Mouse (Mus musculus) gastrocnemius, adult 8-10 months (tissue): ENCODE results near the gene Nop10. TPM values are rescaled to one million over a fixed set of nuclear protein-coding genes. Genes with fewer than 3 reads are reported as not detected.

Source experiments
- DNase-seq, 2 experiments: peaks; one replicate each; pipeline ENCODE4 v3.0.0; 2022; ENCODE audit warnings: low spot score in 2 of 2
- total RNA-seq, 4 experiments: library from RNA; stranded (reverse); gene quantifications; 2 replicates each; pipeline ENCODE4 v1.2.4; 2022

The Nop10 gene
- 10 to 100 TPM; 50.0 to 61.0 (median 55.2) TPM for total RNA-seq

DNA sequence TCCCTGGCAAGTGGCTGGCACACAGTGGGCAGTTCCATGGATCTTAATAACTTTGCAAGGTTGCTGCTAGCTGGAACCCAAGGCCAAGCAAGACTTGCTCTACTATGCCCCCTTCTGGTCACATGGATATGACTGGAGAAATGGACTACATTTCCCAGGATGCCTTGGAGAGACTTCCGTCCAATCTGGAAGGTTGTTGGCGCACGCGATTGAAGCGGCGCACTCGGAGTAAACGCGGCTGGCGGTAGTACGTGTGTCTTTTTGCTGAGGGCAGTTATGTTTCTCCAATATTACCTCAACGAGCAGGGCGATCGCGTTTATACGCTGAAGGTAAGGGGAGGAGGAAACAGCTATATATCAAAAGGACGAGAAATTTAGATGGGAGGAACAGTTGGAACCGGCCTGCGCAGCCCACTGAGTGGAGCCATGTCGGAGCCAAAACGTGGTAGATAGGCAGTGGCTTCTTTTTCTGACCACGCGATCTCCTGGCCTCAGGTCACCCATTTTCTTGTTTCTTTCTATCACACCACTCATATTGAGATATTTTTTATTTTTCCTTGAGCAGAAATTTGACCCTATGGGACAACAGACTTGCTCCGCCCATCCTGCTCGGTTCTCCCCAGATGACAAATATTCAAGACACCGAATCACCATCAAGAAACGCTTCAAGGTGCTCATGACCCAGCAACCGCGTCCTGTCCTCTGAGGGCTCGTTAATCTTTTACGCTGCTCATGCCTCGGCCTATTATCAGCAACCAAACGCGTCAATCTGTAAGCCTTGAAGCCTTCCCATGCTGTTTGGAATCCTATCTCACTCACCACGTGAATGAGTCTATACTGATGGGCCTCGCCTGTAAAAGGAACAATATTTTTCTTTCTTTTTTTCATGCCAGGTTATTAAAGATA lies at the start of gene Nop10:
Gene Nop10, plus strand, starts transcription at position 179 of the 906 bp plus-strand sequence.
- peak; percentile 68 to 69 for DNase-seq

DNA sequence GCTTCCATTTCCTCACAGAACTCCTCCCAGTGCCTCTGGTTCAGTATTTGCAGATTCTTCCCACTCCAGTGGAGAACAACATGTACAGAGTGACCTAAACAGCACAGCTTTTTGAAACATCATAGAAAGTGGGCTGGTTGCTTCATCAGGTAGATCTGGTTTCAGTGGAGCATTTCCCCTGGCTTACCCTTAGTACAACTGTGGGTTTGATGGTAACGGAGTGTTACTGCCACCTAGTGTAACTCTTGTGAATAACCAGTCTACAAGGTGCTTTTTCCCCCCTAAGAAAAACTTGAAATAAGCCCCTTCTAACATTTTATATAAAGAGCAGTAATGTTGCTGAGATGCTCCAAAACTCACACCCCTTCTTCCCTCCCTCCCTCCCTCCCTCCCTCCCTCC lies 45.7 kb upstream of the Nop10 start:
- no peak for DNase-seq

DNA sequence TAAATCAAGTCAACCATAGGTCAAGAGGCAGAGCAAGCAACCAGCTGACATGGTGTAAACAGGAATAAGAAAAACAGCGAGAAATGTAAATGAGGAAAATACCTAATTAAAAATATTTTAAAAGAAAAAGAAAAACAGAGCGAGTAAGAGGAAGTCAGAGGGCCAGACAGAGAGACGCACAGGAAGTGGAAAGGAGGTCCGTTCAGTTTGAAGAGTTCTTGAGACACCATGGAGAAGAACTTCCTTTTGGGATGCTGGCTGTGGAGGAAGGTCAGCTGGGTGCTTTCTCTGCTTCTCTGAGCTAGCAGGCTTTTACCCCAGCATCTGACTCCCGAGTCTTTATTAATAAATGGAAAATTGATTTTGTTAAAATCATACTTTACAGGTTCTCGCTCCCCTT lies 44.1 kb upstream of the Nop10 start:
- DNase-seq, result no peak

DNA sequence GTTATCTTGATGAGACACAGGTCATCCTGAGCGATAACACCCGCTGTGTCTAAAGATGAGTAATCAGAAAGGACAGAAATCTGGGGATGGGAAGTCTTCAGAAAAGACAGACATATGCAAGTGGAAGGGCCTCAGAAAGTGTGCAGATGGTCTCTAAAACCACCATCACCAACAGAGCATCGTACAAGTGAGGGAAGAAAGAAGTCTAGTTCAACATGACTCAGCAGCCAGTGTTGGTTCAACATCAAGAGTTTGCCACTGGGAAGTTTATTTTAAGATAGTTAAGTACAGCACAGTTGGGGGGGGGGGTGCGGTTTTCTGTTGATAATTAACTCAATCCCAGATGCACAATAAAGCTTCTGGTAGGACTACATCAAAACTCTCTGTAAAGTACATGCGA lies 40.8 kb upstream of the Nop10 start:
- DNase-seq, result no peak

DNA sequence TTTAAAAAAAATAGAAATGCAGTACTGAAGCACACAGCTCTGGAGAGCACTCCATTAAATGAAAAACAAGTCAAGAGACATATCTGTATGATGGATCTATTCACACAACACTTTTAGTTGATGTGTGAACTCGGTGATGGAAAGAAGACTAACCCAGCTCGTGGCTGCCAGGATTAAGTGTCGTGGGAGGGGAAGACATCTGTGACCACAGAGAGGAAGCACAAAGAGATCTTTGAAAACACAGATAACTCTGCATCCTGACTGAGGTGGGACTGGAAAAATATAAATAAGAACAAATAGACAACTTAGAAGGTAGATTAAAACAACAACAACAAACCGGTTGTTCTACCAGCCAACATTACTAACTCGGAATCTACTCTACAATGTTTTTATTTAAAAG lies 39.1 kb upstream of the Nop10 start:
- no peak for DNase-seq

DNA sequence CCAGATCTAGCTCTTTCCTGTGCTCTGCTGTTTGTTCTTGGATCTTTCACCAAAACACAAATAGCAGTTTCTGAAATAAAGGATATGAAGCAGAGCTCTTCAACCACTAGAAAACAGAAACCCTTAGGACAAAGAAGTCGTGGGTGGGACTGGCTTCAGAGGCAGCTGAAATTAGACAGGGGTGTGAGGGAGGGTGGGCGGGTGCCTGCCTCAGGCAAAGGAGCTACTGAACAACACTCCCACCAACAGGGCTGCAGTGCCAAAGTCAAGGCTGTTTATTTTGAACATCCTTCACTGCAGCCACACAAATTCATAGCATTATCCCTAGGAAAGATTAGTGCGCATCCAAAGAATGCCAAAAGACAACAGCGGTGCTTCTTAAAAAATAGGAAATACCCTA lies 37.4 kb upstream of the Nop10 start:
- DNase-seq, result no peak

DNA sequence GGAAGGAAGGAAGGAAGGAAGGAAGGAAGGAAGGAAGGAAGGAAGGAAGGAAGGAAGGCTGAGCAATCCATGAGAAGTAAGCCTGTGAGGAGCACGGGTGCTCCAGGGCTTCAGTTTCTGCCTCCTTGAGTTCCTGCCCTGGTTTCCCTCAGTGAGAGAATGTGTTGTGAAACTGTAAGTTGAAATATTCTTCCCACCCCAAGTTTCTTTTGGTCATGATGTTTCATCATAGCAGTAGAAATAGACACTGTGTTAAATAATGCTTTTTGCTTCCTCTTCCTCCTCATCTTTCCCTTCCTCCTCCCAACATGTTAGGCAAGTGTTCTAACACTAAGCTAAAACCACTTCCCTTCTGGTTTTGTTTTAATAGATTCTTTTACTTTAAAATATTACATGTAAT lies 29.1 kb upstream of the Nop10 start:
- no peak for DNase-seq

DNA sequence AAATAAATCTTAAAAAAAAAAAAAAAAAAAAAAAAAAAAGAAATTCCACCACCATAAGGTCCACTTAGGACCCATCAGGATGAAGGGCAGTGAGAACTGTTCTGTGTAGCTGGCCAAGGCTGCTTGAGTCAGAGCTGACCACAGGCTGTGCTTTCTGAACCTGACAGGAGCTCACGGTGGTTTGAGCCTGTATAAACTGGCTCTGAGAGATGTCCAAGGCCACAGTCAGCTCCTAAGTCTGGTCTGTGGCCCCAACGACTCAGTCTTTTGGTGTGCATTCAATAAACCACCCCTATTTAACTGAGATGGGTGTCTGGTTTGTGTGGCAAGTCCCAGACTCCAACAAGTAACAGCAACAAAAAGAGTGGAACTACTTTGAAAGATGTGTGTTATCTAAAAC lies 25.1 kb upstream of the Nop10 start:
- no peak for DNase-seq

DNA sequence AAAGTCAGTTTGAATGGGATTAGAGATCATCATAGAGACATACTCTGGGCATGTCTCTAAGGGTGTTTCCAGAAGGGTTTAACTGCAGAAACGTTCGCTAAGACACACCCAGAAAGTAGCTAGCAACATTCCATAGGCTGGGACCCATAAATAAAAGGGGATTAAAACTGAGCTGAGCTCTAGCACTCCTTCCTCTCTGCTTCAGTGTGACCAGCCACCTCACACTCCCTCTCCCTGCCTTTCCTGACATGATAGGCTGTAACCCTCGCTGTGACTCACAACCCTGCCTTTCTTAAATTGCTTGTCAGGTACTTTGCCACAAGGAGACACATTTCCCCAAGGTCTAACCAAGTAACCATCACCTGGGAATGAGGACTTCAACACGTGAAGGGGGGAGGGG lies 23.7 kb upstream of the Nop10 start:
- DNase-seq, result no peak

DNA sequence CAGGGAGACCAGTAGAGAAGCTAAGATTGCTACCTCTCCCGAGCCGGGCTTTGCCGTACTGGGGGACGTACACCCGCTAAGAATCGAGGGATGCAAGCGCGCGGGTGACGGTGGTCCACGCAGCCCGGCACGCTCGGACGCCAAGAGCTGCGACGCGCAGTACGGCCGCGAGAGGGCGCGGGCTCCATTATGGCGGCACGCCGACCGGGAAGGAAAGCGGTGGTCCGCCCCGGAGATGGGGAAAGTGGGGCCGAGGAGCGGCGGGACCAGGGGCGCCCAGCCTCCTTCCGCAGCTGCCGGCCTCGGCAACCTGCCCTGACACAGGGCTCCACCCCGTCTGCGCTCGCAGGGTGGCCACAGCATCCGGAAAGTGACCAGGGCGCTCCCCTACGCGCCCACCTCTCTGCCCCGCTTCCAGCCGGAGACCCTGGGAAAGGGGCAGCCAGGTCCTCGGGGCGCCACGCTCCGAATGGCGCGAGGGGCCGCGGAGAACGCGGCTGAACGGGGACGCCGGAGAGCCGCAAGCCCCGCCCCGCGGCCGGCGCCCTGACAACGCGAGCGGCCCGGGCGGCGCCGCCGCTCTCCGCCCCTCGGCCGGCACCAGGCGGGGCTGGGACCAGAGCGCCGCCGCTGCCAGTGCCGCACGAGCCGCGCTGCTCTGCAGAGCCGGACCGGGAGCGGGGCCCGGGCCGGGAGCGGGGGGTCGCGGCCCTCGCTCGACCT lies 22.4 kb upstream of the Nop10 start, which contains the start of gene Lpcat4:
Gene Lpcat4, plus strand, starts transcription at position 257 of the 723 bp plus-strand sequence.
- peak; percentile 62 to 73 for DNase-seq

DNA sequence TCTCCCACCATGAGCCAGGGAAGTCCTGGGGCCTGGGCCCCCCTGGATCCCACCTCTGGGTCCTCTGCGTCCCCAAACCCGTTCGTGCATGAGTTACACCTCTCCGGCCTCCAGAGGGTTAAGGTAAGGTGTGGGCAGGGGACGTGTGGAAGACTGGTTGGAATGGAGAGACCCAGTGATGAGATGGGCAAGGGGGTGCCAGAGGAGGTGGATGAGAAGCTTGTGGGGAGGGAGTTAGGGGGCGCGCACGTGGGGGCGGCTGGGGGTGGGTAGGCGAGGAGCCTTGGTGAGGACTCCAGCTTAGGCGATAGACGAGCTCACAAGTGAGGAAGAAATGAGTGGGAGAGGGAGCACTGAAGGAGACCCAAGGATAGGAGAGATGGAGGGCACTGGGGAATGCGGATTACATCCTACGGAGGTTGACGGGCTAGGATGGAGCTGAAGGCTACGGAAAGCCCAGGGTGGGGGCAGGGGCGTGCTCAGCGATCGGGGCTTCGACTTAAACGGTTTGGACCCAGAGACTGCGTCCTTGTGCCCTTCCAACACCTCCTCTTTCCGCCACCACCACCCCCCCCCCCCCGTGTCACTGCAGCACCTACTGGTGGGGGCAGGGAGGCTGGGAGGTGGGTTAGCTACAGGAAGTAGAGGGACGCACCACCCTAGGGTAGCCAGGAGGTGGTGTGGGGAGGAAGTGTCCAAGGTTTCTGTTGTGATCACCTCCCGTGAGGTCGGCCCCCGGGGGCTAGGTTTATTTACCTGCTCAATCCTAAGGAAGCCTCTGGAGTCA lies 21.6 kb upstream of the Nop10 start:
- DNase-seq, result no peak

DNA sequence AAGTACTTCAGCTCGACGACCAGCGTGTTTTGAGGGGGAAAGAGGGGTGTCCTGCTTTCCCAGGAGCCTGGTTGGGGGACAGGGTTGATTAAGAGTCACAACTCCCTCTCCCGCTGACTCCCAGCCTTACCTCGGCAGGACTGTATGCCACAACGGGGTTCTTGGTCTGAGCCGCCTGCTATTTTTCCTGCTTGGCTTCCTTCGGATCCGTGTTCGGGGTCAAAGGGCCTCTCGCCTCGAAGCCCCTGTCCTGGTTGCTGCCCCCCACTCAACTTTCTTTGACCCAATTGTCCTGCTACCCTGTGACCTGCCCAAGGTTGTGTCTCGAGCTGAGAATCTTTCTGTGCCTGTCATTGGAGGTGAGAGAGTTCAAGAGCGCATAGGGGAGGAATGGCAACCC lies 19.9 kb upstream of the Nop10 start:
- no peak for DNase-seq

DNA sequence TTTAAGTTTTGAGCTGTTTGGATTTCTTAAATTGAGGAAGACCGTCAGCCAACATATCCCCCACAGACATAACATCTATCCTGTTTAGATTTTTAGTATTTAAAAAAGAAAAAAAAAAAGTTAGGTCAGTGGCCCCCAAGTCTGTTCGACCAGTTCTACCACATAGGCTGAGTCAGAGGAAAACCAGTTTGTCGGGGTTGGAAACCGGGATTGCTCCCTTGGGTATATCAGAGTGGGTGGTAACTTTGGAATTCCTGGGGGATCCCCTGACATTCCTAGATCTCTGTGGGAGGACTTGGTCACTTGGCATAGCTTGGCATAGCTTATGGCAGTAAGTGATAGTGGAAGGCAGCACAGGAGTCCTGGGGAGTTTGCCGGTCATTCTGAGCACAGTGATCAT lies 16.4 kb upstream of the Nop10 start:
- no peak for DNase-seq

DNA sequence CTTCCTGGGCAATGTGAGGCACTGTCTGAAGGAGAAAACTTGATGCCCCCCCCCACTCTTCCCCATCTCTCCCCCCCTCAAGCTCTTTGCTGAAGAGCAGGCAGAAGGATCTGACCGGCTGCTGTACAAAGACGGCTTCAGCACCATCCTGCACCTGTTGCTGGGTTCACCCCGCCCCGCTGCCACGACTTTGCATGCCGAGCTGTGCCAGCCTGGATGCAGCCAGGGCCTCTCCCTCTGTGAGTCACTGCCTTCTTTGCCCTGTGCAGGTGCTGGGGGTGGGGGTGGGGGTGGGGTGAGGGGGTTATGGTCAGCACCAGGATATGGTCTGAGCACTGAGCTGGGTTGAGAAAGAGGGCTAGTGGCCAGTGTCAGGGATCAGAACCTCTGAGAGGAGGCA lies 15.5 kb upstream of the Nop10 start:
- DNase-seq, result no peak

DNA sequence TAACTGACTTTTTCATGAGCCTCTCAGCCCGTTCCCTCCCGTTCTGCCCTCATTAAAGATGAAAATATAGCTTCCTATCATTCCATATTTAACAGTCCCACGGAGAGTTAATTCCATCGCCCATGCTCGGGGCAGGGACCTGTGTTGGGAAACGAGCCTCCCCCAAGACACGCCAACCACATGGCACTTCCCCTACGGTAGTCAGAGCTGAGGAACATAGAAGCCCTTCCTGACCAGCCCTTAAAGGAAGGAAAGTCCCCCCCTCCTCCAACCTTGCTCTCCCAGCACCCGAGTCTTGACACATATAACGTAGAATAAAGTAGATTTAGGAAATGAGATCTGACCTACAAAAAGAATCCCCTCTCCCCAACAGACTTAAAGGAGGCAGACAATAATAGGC lies 14.4 kb upstream of the Nop10 start:
- no peak for DNase-seq

DNA sequence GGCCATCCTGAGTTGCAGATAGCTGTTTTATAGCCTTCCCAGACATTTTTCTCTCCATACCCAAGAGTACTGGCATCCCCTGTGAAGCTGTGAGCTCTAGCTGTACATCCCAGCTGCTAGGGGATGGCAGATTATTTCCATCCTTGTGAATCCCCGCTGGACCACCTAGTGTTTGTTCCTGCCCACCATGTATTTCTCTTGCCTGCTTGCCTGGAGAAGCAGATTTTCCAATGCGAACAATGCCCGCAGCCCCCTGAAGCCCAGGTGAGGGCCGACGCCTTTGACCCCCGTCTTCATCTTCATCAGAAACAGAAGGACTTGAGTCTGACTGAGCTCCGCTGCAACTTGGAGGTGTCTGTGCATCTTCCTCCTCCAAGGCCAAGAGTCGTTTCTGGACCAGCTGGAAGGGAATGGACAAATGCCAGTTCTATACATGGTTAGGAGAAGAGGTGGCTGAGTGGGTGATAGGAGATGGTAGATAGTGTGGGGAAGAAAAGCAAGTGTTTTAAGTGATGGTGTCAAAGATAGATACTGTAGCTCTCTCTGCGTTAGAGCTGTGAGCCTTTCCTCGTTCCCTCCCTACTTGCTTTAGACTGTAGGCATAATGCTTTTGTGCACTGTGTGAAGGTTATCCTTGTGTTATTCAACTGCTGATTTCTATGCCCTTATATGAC lies 11.8 kb upstream of the Nop10 start:
- no peak for DNase-seq

DNA sequence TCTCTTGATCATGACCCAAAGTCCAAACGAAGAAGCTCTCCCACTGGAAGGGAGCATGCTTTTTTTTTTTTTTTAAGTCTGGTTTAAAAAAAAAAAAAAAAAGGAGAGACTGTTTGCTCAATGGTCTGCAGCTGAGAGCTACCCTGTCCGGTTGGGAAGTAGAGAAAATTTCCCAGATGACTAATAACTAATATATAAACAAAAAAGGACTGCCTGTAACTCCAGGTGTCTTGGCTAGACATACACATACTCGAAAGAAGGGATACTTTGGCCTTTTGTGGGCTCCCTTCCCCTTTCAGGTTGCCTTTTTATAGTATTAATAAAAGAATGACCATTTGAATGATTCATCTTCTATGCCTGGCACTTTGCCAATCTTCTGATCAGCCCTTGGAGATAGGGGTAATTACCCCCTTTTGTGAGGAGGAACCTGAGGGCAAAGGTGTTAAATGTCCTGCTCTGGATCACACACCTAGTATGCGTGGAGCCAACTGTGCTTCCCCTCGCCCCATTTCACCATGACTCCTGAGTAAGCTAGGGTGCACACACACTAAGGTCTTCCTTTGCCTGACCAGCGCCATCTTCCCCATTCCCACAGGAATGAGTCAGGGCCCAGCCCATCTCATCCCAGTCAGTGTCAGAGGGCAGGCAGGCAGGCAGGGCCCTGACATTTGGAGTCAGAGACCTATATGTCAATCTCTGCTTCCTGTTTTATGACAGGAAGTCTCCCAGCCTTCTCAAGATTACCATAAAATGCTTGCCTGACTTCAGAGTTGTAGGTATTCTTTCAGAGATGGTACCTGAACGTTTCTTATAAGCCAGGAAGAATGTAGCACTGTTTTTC lies 6.8 kb upstream of the Nop10 start:
- DNase-seq, result no peak

DNA sequence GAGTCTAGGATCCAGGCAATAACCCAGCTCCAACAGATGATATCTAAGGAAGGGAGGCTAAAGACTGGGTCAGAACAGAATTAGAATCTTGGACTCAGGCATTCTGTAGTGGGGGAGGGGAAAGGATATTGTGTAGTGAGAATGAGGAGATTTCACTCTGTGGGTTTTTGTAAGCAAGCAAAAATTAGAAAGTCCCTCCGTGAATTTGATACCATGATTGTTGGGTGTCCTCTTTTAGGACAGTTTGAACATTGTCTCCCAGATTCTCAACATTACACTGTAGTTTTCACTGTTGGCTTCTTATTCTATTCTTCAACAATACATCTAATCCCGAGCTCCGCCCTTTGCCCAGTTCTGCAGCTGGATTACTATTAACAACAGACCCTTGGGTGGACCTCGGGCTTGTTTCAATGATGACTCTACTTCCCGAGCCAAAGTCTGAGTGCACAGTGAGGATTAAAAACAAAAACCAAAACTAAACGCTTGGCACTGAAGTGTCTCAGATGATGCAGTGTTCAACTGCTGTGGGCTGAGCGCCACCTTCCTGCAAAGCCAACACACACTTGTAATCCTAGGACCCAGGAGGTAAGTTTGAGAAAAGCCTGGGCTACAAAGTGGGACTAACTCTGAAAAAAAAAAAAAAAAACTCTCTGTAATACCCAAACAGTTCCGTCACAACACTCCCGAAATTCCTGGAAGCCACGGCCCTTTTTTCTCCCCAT lies 2.3 kb upstream of the Nop10 start, which contains the start of gene Nutm1:
Gene Nutm1, minus strand, starts transcription at position 51 of the 722 bp plus-strand sequence.
- DNase-seq, result peak in 1 of 2 experiments; percentile 46

DNA sequence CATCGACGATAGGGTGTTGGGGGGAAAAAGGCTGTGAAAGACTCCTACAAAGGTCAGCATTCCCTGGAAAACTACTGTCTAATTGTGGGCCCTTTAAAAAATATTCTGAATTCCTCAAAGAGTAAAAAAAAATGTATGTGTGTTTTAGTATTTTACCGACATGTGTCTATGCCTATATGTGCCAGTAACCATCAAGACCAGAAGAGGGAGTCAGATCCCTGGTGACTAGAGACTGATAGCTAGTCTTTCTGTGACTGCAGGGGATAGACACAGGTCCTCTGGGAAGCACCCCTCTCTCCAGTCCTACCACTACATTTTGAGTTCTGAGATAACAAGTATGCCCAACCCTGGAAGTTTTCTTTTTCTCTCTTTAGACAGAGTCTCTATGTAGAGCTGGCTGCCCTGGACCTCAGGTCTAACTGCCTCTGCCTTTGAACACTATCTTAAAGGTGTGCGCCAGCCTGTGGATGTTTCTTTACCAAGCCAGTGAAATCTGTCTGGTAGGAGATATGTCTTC lies 1.1 kb downstream of the Nop10 start:
- no peak for DNase-seq
